In the genomic region with DNA sequence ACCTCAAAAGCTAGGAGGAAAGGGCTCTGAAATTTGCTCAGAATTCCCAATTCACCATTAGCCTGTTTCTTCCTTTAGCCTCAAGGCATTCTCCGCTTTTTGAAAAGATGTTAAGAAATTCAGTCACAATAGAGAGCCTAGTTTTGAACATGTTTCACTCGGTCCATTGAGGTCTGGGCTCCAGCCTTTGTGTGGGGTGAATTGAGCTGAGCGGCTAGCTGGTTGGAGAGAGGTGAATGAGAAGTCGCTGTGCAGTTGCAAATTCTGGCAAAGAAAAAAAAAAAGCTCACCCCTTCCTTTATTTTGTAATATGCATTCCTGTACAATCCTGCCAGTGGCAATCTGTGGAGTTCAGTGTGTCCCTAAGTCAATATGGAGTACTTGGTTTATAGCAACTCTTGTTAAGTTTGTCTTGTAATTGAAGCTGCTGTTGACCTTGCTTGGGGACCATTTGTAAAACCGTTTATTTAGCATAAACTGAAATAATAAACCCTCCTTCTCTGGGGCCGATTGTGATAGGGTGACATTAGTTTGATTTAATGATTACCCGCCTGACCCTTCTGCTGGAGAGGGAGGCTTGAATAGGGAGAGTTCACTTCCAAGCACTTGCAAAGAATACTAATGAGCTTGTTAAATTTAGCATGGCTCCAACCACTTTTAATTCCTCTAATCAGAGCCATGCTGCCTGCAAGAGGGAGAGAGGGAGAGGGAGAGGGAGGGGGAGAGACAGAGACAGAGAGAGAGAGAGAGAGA, we compare ENCODE assay signal across 11 mouse cellular contexts.
DNase-seq lines count a peak whose midpoint lies in the region; ATAC-seq and TF ChIP-seq lines count a peak whose summit lies in the region.
"Had no signal": no experiment of that assay in that cellular context is flagged by ENCODE, and none has a peak within 500 bp of the region (broad histone marks: within the 10 kb centered on the region; RNA-seq: fewer than 3 reads in every experiment).

No protein-coding gene starts in this region.

- WGBS in embryonic facial prominence, embryonic 13.5 days: 15% methylated on average over 7 of the region's 7 CpGs
- 19% methylated on average over 7 of the region's 7 CpGs for WGBS in kidney, embryonic 15.5 days
- 17% methylated on average over 7 of the region's 7 CpGs for WGBS in midbrain, postnatal 0 days

- H3K9ac ChIP-seq in embryonic facial prominence, embryonic 13.5 days: no peak overlapping the region
- H3K9ac ChIP-seq in kidney, embryonic 15.5 days: no peak overlapping the region
- no peak overlapping the region for H3K9ac ChIP-seq in midbrain, postnatal 0 days (replicated peaks; ENCODE audit: low read length, poor library complexity, severe bottlenecking)

- intact Hi-C loops in gastrocnemius, adult 2 months (cut with DNase I): no loop called here
- intact Hi-C loops in heart, postnatal 10 days (cut with DNase I): no loop called here

- peak; percentile 38 for DNase-seq in layer of hippocampus, adult 9-11 months
- no peak for DNase-seq in layer of hippocampus, postnatal 36 days
- DNase-seq in midbrain, postnatal 0 days (ENCODE audit: low spot score): no peak
- DNase-seq in gastrocnemius, adult 2 months: no peak
- no peak for DNase-seq in heart, postnatal 10 days
- DNase-seq in cerebellum, adult 9-10 months: no peak
- DNase-seq: heart, postnatal 4 days had no signal

- H3K4me1 ChIP-seq in embryonic facial prominence, embryonic 13.5 days: peaks cover 80% of the 10 kb centered on the region
- peaks cover 42% of the 10 kb centered on the region for H3K4me1 ChIP-seq in kidney, embryonic 15.5 days
- H3K4me1 ChIP-seq in midbrain, postnatal 0 days (ENCODE audit: insufficient read depth, low read length): peaks cover 19% of the 10 kb centered on the region; the same call in 1 of the 2 replicates

- H3K4me3 ChIP-seq in embryonic facial prominence, embryonic 13.5 days: no peak overlapping the region
- H3K4me3 ChIP-seq in kidney, embryonic 15.5 days (replicated peaks): no peak overlapping the region
- no peak overlapping the region for H3K4me3 ChIP-seq in midbrain, postnatal 0 days (ENCODE audit: low read depth, low read length)
- no peak overlapping the region for H3K4me3 ChIP-seq in gastrocnemius, adult 2 months
- H3K4me3 ChIP-seq: erythroblast, embryonic 14.5 days had no signal

- no peak for TF ChIP-seq CTCF in midbrain, postnatal 0 days (IDR thresholded peaks at IDR 0.05)
- no peak for TF ChIP-seq CTCF in gastrocnemius, adult 2 months (IDR thresholded peaks at IDR 0.05)

- no peaks in the 10 kb centered on the region for H3K27me3 ChIP-seq in embryonic facial prominence, embryonic 13.5 days
- H3K27me3 ChIP-seq in kidney, embryonic 15.5 days: no peaks in the 10 kb centered on the region
- H3K27me3 ChIP-seq in midbrain, postnatal 0 days (ENCODE audit: insufficient read depth, low read length): no peaks in the 10 kb centered on the region
- H3K27me3 ChIP-seq: CH12.LX had no signal

- H3K9me3 ChIP-seq in embryonic facial prominence, embryonic 13.5 days: no peaks in the 10 kb centered on the region
- H3K9me3 ChIP-seq in kidney, embryonic 15.5 days (replicated peaks): no peaks in the 10 kb centered on the region
- no peaks in the 10 kb centered on the region for H3K9me3 ChIP-seq in midbrain, postnatal 0 days (ENCODE audit: low read length)

- H3K27ac ChIP-seq in embryonic facial prominence, embryonic 13.5 days: peak overlapping the region; percentile 44; the same call in 1 of the 2 replicates
- H3K27ac ChIP-seq in kidney, embryonic 15.5 days: peak overlapping the region; percentile 61
- peak overlapping the region; percentile 1; the same call in 1 of the 2 replicates for H3K27ac ChIP-seq in midbrain, postnatal 0 days (ENCODE audit: low read depth, low read length)
- no peak overlapping the region for H3K27ac ChIP-seq in gastrocnemius, adult 2 months

- 0 out of 2 replicates have a peak, but pooled peaks cover 4% of the 10 kb centered on the region for H3K36me3 ChIP-seq in embryonic facial prominence, embryonic 13.5 days
- H3K36me3 ChIP-seq in kidney, embryonic 15.5 days: peaks cover 7% of the 10 kb centered on the region; the same call in 1 of the 2 replicates
- H3K36me3 ChIP-seq in midbrain, postnatal 0 days (ENCODE audit: insufficient read depth, low read length): no peaks in the 10 kb centered on the region

- no peak overlapping the region for H3K4me2 ChIP-seq in embryonic facial prominence, embryonic 13.5 days
- 0 out of 2 replicates have a peak overlapping the region, but pooled peaks have one; percentile 7 for H3K4me2 ChIP-seq in kidney, embryonic 15.5 days
- H3K4me2 ChIP-seq in midbrain, postnatal 0 days (ENCODE audit: low read depth, low read length, poor library complexity, severe bottlenecking): no peak overlapping the region

- ATAC-seq in embryonic facial prominence, embryonic 13.5 days (ENCODE audit: insufficient number of reproducible peaks, insufficient read depth, low FRiP score, low TSS enrichment, low read depth): no peak
- ATAC-seq in kidney, embryonic 15.5 days (replicated peaks; ENCODE audit: low FRiP score): peak; percentile 83
- ATAC-seq in midbrain, postnatal 0 days (ENCODE audit: low FRiP score): 0 out of 2 replicates have a peak, but pooled peaks have one; percentile 48
